In genomic region chr5:90577751-90578150, GRCm38 (mm10) we compare ENCODE assay signal across 25 mouse cellular contexts. TPM values are rescaled to one million over a fixed set of nuclear protein-coding genes. Genes with fewer than 3 reads are reported as not detected.
DNase-seq lines count a peak whose midpoint lies in the region; ATAC-seq and TF ChIP-seq lines count a peak whose summit lies in the region.
"Had no signal": no experiment of that assay in that cellular context is flagged by ENCODE, and none has a peak within 500 bp of the region (broad histone marks: within the 10 kb centered on the region; RNA-seq: fewer than 3 reads in every experiment).

No protein-coding gene starts in this region.

- H3K36me3 ChIP-seq in liver, embryonic 12.5 days: no peaks in the 10 kb centered on the region
- H3K36me3 ChIP-seq in midbrain, embryonic 14.5 days (ENCODE audit: control insufficient read depth, insufficient read depth, low read length): no peaks in the 10 kb centered on the region
- no peaks in the 10 kb centered on the region for H3K36me3 ChIP-seq in midbrain, embryonic 10.5 days
- H3K36me3 ChIP-seq: embryonic facial prominence, embryonic 13.5 days; forebrain, embryonic 12.5 days; heart, embryonic 15.5 days; limb, embryonic 15.5 days had no signal

- no peak overlapping the region for H3K4me3 ChIP-seq in liver, embryonic 12.5 days
- H3K4me3 ChIP-seq in midbrain, embryonic 14.5 days (replicated peaks; ENCODE audit: low read depth, low read length): no peak overlapping the region
- H3K4me3 ChIP-seq in midbrain, embryonic 10.5 days: no peak overlapping the region
- H3K4me3 ChIP-seq in cerebellum, adult 2 months (replicated peaks; ENCODE audit: insufficient read depth, low read depth, low read length): no peak overlapping the region
- H3K4me3 ChIP-seq: embryonic facial prominence, embryonic 13.5 days; erythroblast, embryonic 14.5 days; forebrain, embryonic 12.5 days; heart, embryonic 15.5 days; left cerebral cortex, adult 2 months; limb, embryonic 15.5 days had no signal

- WGBS in liver, embryonic 12.5 days (ENCODE audit: insufficient replicate concordance): 72% methylated on average over 9 of the region's 9 CpGs
- 93% methylated on average over 9 of the region's 9 CpGs for WGBS in midbrain, embryonic 14.5 days
- 89% methylated on average over 9 of the region's 9 CpGs for WGBS in midbrain, embryonic 10.5 days
- 77% methylated on average over 9 of the region's 9 CpGs for WGBS in cerebellum, adult 2 months

- H3K27me3 ChIP-seq in liver, embryonic 12.5 days (replicated peaks): no peaks in the 10 kb centered on the region
- no peaks in the 10 kb centered on the region for H3K27me3 ChIP-seq in midbrain, embryonic 14.5 days (ENCODE audit: control insufficient read depth, insufficient read depth, low read length)
- H3K27me3 ChIP-seq in midbrain, embryonic 10.5 days (ENCODE audit: low read depth, poor library complexity, severe bottlenecking): no peaks in the 10 kb centered on the region
- H3K27me3 ChIP-seq in cerebellum, adult 2 months (ENCODE audit: control insufficient read depth, insufficient read depth, low read length): no peaks in the 10 kb centered on the region
- H3K27me3 ChIP-seq: embryonic facial prominence, embryonic 13.5 days; forebrain, embryonic 12.5 days; heart, embryonic 15.5 days; limb, embryonic 15.5 days had no signal

- no peak for TF ChIP-seq CTCF in cerebellum, adult 2 months (IDR thresholded peaks at IDR 0.05; ENCODE audit: borderline replicate concordance, insufficient read depth, low read depth, low read length)

- no peaks in the 10 kb centered on the region for H3K4me1 ChIP-seq in liver, embryonic 12.5 days
- H3K4me1 ChIP-seq in midbrain, embryonic 14.5 days (ENCODE audit: control insufficient read depth, insufficient read depth, low read length): no peaks in the 10 kb centered on the region
- no peaks in the 10 kb centered on the region for H3K4me1 ChIP-seq in midbrain, embryonic 10.5 days
- H3K4me1 ChIP-seq in cerebellum, adult 2 months (ENCODE audit: control insufficient read depth, insufficient read depth, low read length): no peaks in the 10 kb centered on the region
- H3K4me1 ChIP-seq: embryonic facial prominence, embryonic 13.5 days; forebrain, embryonic 12.5 days; heart, embryonic 15.5 days; limb, embryonic 15.5 days had no signal

- no peaks in the 10 kb centered on the region for H3K9me3 ChIP-seq in liver, embryonic 12.5 days (replicated peaks)
- H3K9me3 ChIP-seq in midbrain, embryonic 14.5 days (ENCODE audit: control insufficient read depth, low read length): no peaks in the 10 kb centered on the region
- H3K9me3 ChIP-seq in midbrain, embryonic 10.5 days (replicated peaks): no peaks in the 10 kb centered on the region
- H3K9me3 ChIP-seq: forebrain, embryonic 12.5 days; heart, embryonic 15.5 days; limb, embryonic 15.5 days had no signal

- H3K9ac ChIP-seq in liver, embryonic 12.5 days: no peak overlapping the region
- no peak overlapping the region for H3K9ac ChIP-seq in midbrain, embryonic 14.5 days (replicated peaks; ENCODE audit: low read length)
- H3K9ac ChIP-seq: embryonic facial prominence, embryonic 13.5 days; forebrain, embryonic 12.5 days; heart, embryonic 15.5 days; hindbrain, embryonic 14.5 days; limb, embryonic 15.5 days had no signal

- no peak overlapping the region for H3K27ac ChIP-seq in liver, embryonic 12.5 days
- H3K27ac ChIP-seq in midbrain, embryonic 14.5 days (replicated peaks; ENCODE audit: low read depth, low read length): no peak overlapping the region
- H3K27ac ChIP-seq in midbrain, embryonic 10.5 days (replicated peaks): no peak overlapping the region
- H3K27ac ChIP-seq in cerebellum, adult 2 months (ENCODE audit: insufficient read depth, low read length): no peak overlapping the region
- H3K27ac ChIP-seq: embryonic facial prominence, embryonic 13.5 days; forebrain, embryonic 12.5 days; heart, embryonic 15.5 days; hindbrain, embryonic 14.5 days; left cerebral cortex, adult 2 months; limb, embryonic 15.5 days had no signal

- ATAC-seq in liver, embryonic 12.5 days: no peak; the same call in 1 of the 2 replicates
- ATAC-seq in midbrain, embryonic 14.5 days (ENCODE audit: low FRiP score, low TSS enrichment): 0 out of 2 replicates have a peak, but pooled peaks have one; percentile 24
- ATAC-seq: CD4-positive, CD25-positive, alpha-beta regulatory T cell, adult 4 months had no signal

- H3K4me2 ChIP-seq in liver, embryonic 12.5 days: no peak overlapping the region
- H3K4me2 ChIP-seq in midbrain, embryonic 14.5 days (ENCODE audit: low read length): no peak overlapping the region
- H3K4me2 ChIP-seq: embryonic facial prominence, embryonic 13.5 days; forebrain, embryonic 12.5 days; heart, embryonic 15.5 days; hindbrain, embryonic 14.5 days; limb, embryonic 15.5 days had no signal

- DNase-seq in embryo, embryonic 10 days (ENCODE audit: low spot score): peak; percentile 14
- no peak for DNase-seq in embryo, embryonic 9.5 days (ENCODE audit: extremely low spot score)
- DNase-seq in liver: peak; percentile 15
- DNase-seq in midbrain, embryonic 14.5 days: no peak
- no peak for DNase-seq in midbrain, embryonic 10.5 days (ENCODE audit: low spot score)
- DNase-seq in gastrocnemius, adult 8-10 months (ENCODE audit: low spot score in 2 of 2): no peak
- no peak for DNase-seq in cerebellum, adult 2 months
- DNase-seq: cerebellum, adult 11-12 months; cerebellum, postnatal 14 days; heart, postnatal 4 days; layer of hippocampus, adult 9-11 months; thymus, postnatal 25 days had no signal

- TF ChIP-seq POLR2A in cerebellum, adult 2 months (IDR thresholded peaks at IDR 0.05; ENCODE audit: borderline replicate concordance, insufficient read depth, low read length): no peak

RNA-seq across cellular contexts. Expression of gene 5830473C10Rik, which starts 16.8 kb away (rescaled TPM):
- polyA plus RNA-seq in liver, embryonic 12.5 days (2016; fragmentation: Nextera tagmentation; extraction: Ambion mirVana): 0.12 and 0.25 TPM in 2 replicates
- polyA plus RNA-seq in midbrain, embryonic 14.5 days (2014; fragmentation: Nextera tagmentation; extraction: Ambion mirVana): not detected in 2 replicates
- polyA plus RNA-seq in midbrain, embryonic 10.5 days (2016; fragmentation: Nextera tagmentation; extraction: Ambion mirVana): not detected in 2 replicates
- total RNA-seq in gastrocnemius, adult 8-10 months (2022): not detected
- polyA plus RNA-seq in cerebellum, adult 2 months (2012; rRNA removed): not detected in 2 replicates
- total RNA-seq: gastrocnemius, adult 18-20 months; heart, postnatal 4 days; midbrain, postnatal 0 days had no signal
- polyA plus RNA-seq: embryonic facial prominence, embryonic 13.5 days; erythroblast, embryonic 14.5 days; forebrain, embryonic 12.5 days; heart, embryonic 15.5 days; limb, embryonic 15.5 days; neural tube, embryonic 14.5 days had no signal

RNA-seq across cellular contexts. Expression of gene Afm, which starts 59.0 kb away (rescaled TPM):
- 8.1 and 9.2 TPM in 2 replicates for polyA plus RNA-seq in liver, embryonic 12.5 days (2016; fragmentation: Nextera tagmentation; extraction: Ambion mirVana)
- not detected in 2 replicates for polyA plus RNA-seq in midbrain, embryonic 14.5 days (2014; fragmentation: Nextera tagmentation; extraction: Ambion mirVana)
- not detected in 2 replicates for polyA plus RNA-seq in midbrain, embryonic 10.5 days (2016; fragmentation: Nextera tagmentation; extraction: Ambion mirVana)
- under 1 TPM in 1 of 4 experiments, not detected in 3; 0.16 TPM for total RNA-seq in gastrocnemius, adult 8-10 months (2022)
- not detected in 2 replicates for polyA plus RNA-seq in cerebellum, adult 2 months (2012; rRNA removed)
- total RNA-seq: heart, postnatal 4 days; left cerebral cortex, adult 2 months; left cerebral cortex, postnatal 36 days; midbrain, postnatal 0 days had no signal
- polyA plus RNA-seq: CD4-positive, CD25-positive, alpha-beta regulatory T cell, adult 4 months; embryonic facial prominence, embryonic 13.5 days; erythroblast, embryonic 14.5 days; forebrain, embryonic 12.5 days; heart, embryonic 15.5 days; hindbrain, embryonic 14.5 days; limb, embryonic 15.5 days; midbrain, postnatal 0 days; neural tube, embryonic 14.5 days had no signal

Comparison
In these comparisons a context has a peak if more than half of its experiments do, and no peak if none do; other contexts are left out.
1. DNase-seq: peak in embryo, embryonic 10 days (single experiment) and liver (single experiment); none in embryo, embryonic 9.5 days (single experiment), midbrain, embryonic 14.5 days (single experiment), midbrain, embryonic 10.5 days (single experiment), gastrocnemius, adult 8-10 months (0 of 2) and cerebellum, adult 2 months (0 of 2).